Mouse (Mus musculus): ENCODE measurements around the gene Fam24a. TPM values are rescaled to one million over a fixed set of nuclear protein-coding genes. Genes with fewer than 3 reads are reported as not detected.
A peak's percentile ranks its signal among the peaks of the same experiment; 100 is the strongest.

Fam24a gene
- total RNA-seq (2022), result not detected

GRCm38 (mm10) chr7:131333564-131333963 lies at the start of gene Fam24a:
TSS of gene Fam24a (plus strand) at chr7:131333864.
- no peak for DNase-seq (ENCODE audit: low spot score)

GRCm38 (mm10) chr7:131297151-131297550 lies 36.5 kb upstream of the Fam24a start:
- no peak for DNase-seq (ENCODE audit: low spot score)

- no peak for DNase-seq (ENCODE audit: low spot score)
Measured at GRCm38 (mm10) chr7:131303340-131303739, 30.3 kb upstream of the Fam24a start.

GRCm38 (mm10) chr7:131306733-131307132 lies 26.9 kb upstream of the Fam24a start:
- no peak for DNase-seq (ENCODE audit: low spot score)

- DNase-seq (ENCODE audit: low spot score), result no peak
Measured at GRCm38 (mm10) chr7:131314493-131314892, 19.2 kb upstream of the Fam24a start.

- DNase-seq (ENCODE audit: low spot score), result no peak
Measured at GRCm38 (mm10) chr7:131317587-131317986, 16.1 kb upstream of the Fam24a start.

- no peak for DNase-seq (ENCODE audit: low spot score)
Measured at GRCm38 (mm10) chr7:131318340-131318739, 15.3 kb upstream of the Fam24a start.

- no peak for DNase-seq (ENCODE audit: low spot score)
Measured at GRCm38 (mm10) chr7:131322192-131322591, 11.5 kb upstream of the Fam24a start, which contains the start of gene Cuzd1. TSS of gene Cuzd1 (minus strand) at chr7:131322292.

GRCm38 (mm10) chr7:131327054-131327453 lies 6.6 kb upstream of the Fam24a start:
- no peak for DNase-seq (ENCODE audit: low spot score)

GRCm38 (mm10) chr7:131329416-131329815 lies 4.2 kb upstream of the Fam24a start, which contains the start of gene Fam24b:
TSS of gene Fam24b (minus strand) at chr7:131329516.
- no peak for DNase-seq (ENCODE audit: low spot score)

GRCm38 (mm10) chr7:131331688-131332087 lies 2.0 kb upstream of the Fam24a start:
- no peak for DNase-seq (ENCODE audit: low spot score)

GRCm38 (mm10) chr7:131337502-131338068 lies 3.9 kb downstream of the Fam24a start:
- DNase-seq (ENCODE audit: low spot score), result no peak

GRCm38 (mm10) chr7:131345856-131346541 lies 12.3 kb downstream of the Fam24a start:
- DNase-seq (ENCODE audit: low spot score), result no peak

GRCm38 (mm10) chr7:131356105-131356504 lies 22.4 kb downstream of the Fam24a start:
- DNase-seq (ENCODE audit: low spot score), result no peak

GRCm38 (mm10) chr7:131362269-131362614 lies 28.6 kb downstream of the Fam24a start:
- no peak for DNase-seq (ENCODE audit: low spot score)

GRCm38 (mm10) chr7:131362615-131363300 lies 29.1 kb downstream of the Fam24a start, which contains the start of gene 2310057M21Rik:
TSS of gene 2310057M21Rik (minus strand) at chr7:131362759.
- DNase-seq (ENCODE audit: low spot score), result peak; percentile 94

- DNase-seq (ENCODE audit: low spot score), result no peak
Measured at GRCm38 (mm10) chr7:131364131-131364530, 30.5 kb downstream of the Fam24a start.

- DNase-seq (ENCODE audit: low spot score), result peak; percentile 88
Measured at GRCm38 (mm10) chr7:131370648-131371469, 37.2 kb downstream of the Fam24a start, which contains the start of gene Pstk. TSS of gene Pstk (plus strand) at chr7:131371141.

- no peak for DNase-seq (ENCODE audit: low spot score)
Measured at GRCm38 (mm10) chr7:131371470-131371860, 37.8 kb downstream of the Fam24a start.

- no peak for DNase-seq (ENCODE audit: low spot score)
Measured at GRCm38 (mm10) chr7:131371880-131372651, 38.4 kb downstream of the Fam24a start.

Data from heart, adult 8-10 months (tissue).